Mouse (Mus musculus): ENCODE measurements around the gene Wdr5. TPM values are rescaled to one million over a fixed set of nuclear protein-coding genes. Genes with fewer than 3 reads are reported as not detected.
"Not testable (repeated sequence)": the region's sequence is repeated elsewhere in the genome, so short reads cannot be mapped to it uniquely, and the experiment has no call there.

Gene Wdr5
- polyA plus RNA-seq, 1 experiment = 28.7 TPM

GRCm38 (mm10) chr2:27544613-27545012 lies 29.7 kb downstream of the Wdr5 start:
- no peak for DNase-seq
- 85% methylated on average over 6 of the region's 6 CpGs for WGBS

GRCm38 (mm10) chr2:27545517-27545916 lies 30.6 kb downstream of the Wdr5 start:
- 73% methylated on average over 3 of the region's 3 CpGs for WGBS

More at GRCm38 (mm10) chr2:27544613-27545012, 29.7 kb downstream of the Wdr5 start:
- Histone ChIP-seq H3K4me3 (ENCODE audit: insufficient read depth, low read depth, low read length) (no peak overlapping the region), H3K27ac (ENCODE audit: insufficient read depth, low read depth, low read length) (no peak overlapping the region), H3K4me1 (ENCODE audit: control insufficient read depth, insufficient read depth, low read length) (peaks cover 10% of the 10 kb centered on the region; the same call in 1 of the 2 replicates), H3K36me3 (ENCODE audit: control insufficient read depth, insufficient read depth, low read length) (no peaks in the 10 kb centered on the region), H3K27me3 (replicated peaks; ENCODE audit: control insufficient read depth, insufficient read depth, low read length) (no peaks in the 10 kb centered on the region)
- TF ChIP-seq POLR2A (IDR thresholded peaks at IDR 0.05; ENCODE audit: low read depth, low read length) (no peak), CTCF (conservative IDR thresholded peaks at IDR 0.05; ENCODE audit: insufficient read depth, insufficient read length, low read depth, low read length) (no peak)

GRCm38 (mm10) chr2:27546041-27546440 lies 31.1 kb downstream of the Wdr5 start:
- H3K27ac ChIP-seq (ENCODE audit: insufficient read depth, low read depth, low read length); DNase-seq; H3K4me3 ChIP-seq (ENCODE audit: insufficient read depth, low read depth, low read length); H3K27me3 ChIP-seq (replicated peaks; ENCODE audit: control insufficient read depth, insufficient read depth, low read length); H3K36me3 ChIP-seq (ENCODE audit: control insufficient read depth, insufficient read depth, low read length); H3K4me1 ChIP-seq (ENCODE audit: control insufficient read depth, insufficient read depth, low read length): not testable (repeated sequence)
- WGBS = 92% methylated on average over 8 of the region's 8 CpGs

More at GRCm38 (mm10) chr2:27545517-27545916, 30.6 kb downstream of the Wdr5 start:
- not testable (repeated sequence) for DNase-seq; H3K36me3 ChIP-seq (ENCODE audit: control insufficient read depth, insufficient read depth, low read length); H3K4me1 ChIP-seq (ENCODE audit: control insufficient read depth, insufficient read depth, low read length); H3K27me3 ChIP-seq (replicated peaks; ENCODE audit: control insufficient read depth, insufficient read depth, low read length); H3K4me3 ChIP-seq (ENCODE audit: insufficient read depth, low read depth, low read length); H3K27ac ChIP-seq (ENCODE audit: insufficient read depth, low read depth, low read length)

GRCm38 (mm10) chr2:27547326-27547725 lies 32.4 kb downstream of the Wdr5 start:
- no peak for DNase-seq
- 54% methylated on average over 1 of the region's 1 CpGs for WGBS
- Histone ChIP-seq H3K4me3 (ENCODE audit: insufficient read depth, low read depth, low read length) (no peak overlapping the region), H3K4me1 (ENCODE audit: control insufficient read depth, insufficient read depth, low read length) (no peaks in the 10 kb centered on the region; the same call in 1 of the 2 replicates), H3K36me3 (ENCODE audit: control insufficient read depth, insufficient read depth, low read length) (no peaks in the 10 kb centered on the region), H3K27ac (ENCODE audit: insufficient read depth, low read depth, low read length) (no peak overlapping the region), H3K27me3 (replicated peaks; ENCODE audit: control insufficient read depth, insufficient read depth, low read length) (no peaks in the 10 kb centered on the region)
- TF ChIP-seq POLR2A (IDR thresholded peaks at IDR 0.05; ENCODE audit: low read depth, low read length) (no peak), CTCF (conservative IDR thresholded peaks at IDR 0.05; ENCODE audit: insufficient read depth, insufficient read length, low read depth, low read length) (no peak)

- Histone ChIP-seq H3K4me3 (ENCODE audit: insufficient read depth, low read depth, low read length) (no peak overlapping the region), H3K36me3 (ENCODE audit: control insufficient read depth, insufficient read depth, low read length) (no peaks in the 10 kb centered on the region), H3K27me3 (replicated peaks; ENCODE audit: control insufficient read depth, insufficient read depth, low read length) (no peaks in the 10 kb centered on the region), H3K27ac (ENCODE audit: insufficient read depth, low read depth, low read length) (no peak overlapping the region), H3K4me1 (ENCODE audit: control insufficient read depth, insufficient read depth, low read length) (no peaks in the 10 kb centered on the region; the same call in 1 of the 2 replicates)
- 96% methylated on average over 2 of the region's 2 CpGs for WGBS
- TF ChIP-seq CTCF (conservative IDR thresholded peaks at IDR 0.05; ENCODE audit: insufficient read depth, insufficient read length, low read depth, low read length) (no peak), POLR2A (IDR thresholded peaks at IDR 0.05; ENCODE audit: low read depth, low read length) (no peak)
- no peak for DNase-seq
These were observed 33.0 kb downstream of the Wdr5 start for GRCm38 (mm10) chr2:27547986-27548385.

GRCm38 (mm10) chr2:27548664-27549369 lies 33.9 kb downstream of the Wdr5 start:
- DNase-seq = peak; percentile 89
- Histone ChIP-seq H3K4me1 (ENCODE audit: control insufficient read depth, insufficient read depth, low read length) (no peaks in the 10 kb centered on the region; the same call in 1 of the 2 replicates), H3K36me3 (ENCODE audit: control insufficient read depth, insufficient read depth, low read length) (no peaks in the 10 kb centered on the region), H3K27me3 (replicated peaks; ENCODE audit: control insufficient read depth, insufficient read depth, low read length) (no peaks in the 10 kb centered on the region), H3K27ac (ENCODE audit: insufficient read depth, low read depth, low read length) (peak overlapping the region; percentile 52), H3K4me3 (ENCODE audit: insufficient read depth, low read depth, low read length) (no peak overlapping the region)
- 50% methylated on average over 1 of the region's 1 CpGs for WGBS
- no peak for TF ChIP-seq CTCF (conservative IDR thresholded peaks at IDR 0.05; ENCODE audit: insufficient read depth, insufficient read length, low read depth, low read length)
- TF ChIP-seq POLR2A (IDR thresholded peaks at IDR 0.05; ENCODE audit: low read depth, low read length) = no peak

GRCm38 (mm10) chr2:27552620-27553287 lies 37.8 kb downstream of the Wdr5 start:
- H3K27ac ChIP-seq (ENCODE audit: insufficient read depth, low read depth, low read length) = no peak overlapping the region
- peak; percentile 83 for DNase-seq
- no peak overlapping the region for H3K4me3 ChIP-seq (ENCODE audit: insufficient read depth, low read depth, low read length)
- H3K27me3 ChIP-seq (replicated peaks; ENCODE audit: control insufficient read depth, insufficient read depth, low read length) = no peaks in the 10 kb centered on the region
- no peak for TF ChIP-seq POLR2A (IDR thresholded peaks at IDR 0.05; ENCODE audit: low read depth, low read length)
- TF ChIP-seq CTCF (conservative IDR thresholded peaks at IDR 0.05; ENCODE audit: insufficient read depth, insufficient read length, low read depth, low read length) = peak; percentile 98
- 15% methylated on average over 7 of the region's 7 CpGs for WGBS
- no peaks in the 10 kb centered on the region for H3K36me3 ChIP-seq (ENCODE audit: control insufficient read depth, insufficient read depth, low read length)
- H3K4me1 ChIP-seq (ENCODE audit: control insufficient read depth, insufficient read depth, low read length) = no peaks in the 10 kb centered on the region

All from kidney, adult 2 months (tissue).